Mouse (Mus musculus) liver, embryonic 13.5 days (tissue): ENCODE measurements around the gene BC035044. TPM values are rescaled to one million over a fixed set of nuclear protein-coding genes. Genes with fewer than 3 reads are reported as not detected.
A peak's percentile ranks its signal among the peaks of the same experiment; 100 is the strongest.
"Not testable (repeated sequence)": the region's sequence is repeated elsewhere in the genome, so short reads cannot be mapped to it uniquely, and the experiment has no call there.

Experiments
- ATAC-seq: fragments of 200-750 bp; cut with Nextera tagmentation; 2 replicates; pipeline ENCODE4 v1.8.0; 2017; ENCODE audit warnings: low read depth, mild to moderate bottlenecking, moderate number of reproducible peaks, moderate library complexity
- DNase-seq: peaks from one replicate; pipeline ENCODE4 v3.0.0; 2022
- H3K27ac ChIP-seq: fragments of 300-500 bp; sonication (generic); 2 replicates; pipeline ENCODE4 v1.5.1; 2015; ENCODE audit warnings: moderate library complexity, mild to moderate bottlenecking, inconsistent platforms
- H3K27me3 ChIP-seq: fragments of 300-500 bp; sonication (generic); 2 replicates; pipeline ENCODE4 v1.6.1; 2015; ENCODE audit warnings: mild to moderate bottlenecking, inconsistent platforms
- H3K36me3 ChIP-seq: fragments of 300-500 bp; sonication (generic); 2 replicates; pipeline ENCODE4 v1.6.1; 2015; ENCODE audit warnings: mild to moderate bottlenecking, inconsistent platforms
- H3K4me1 ChIP-seq: fragments of 300-500 bp; sonication (generic); replicated peaks from 2 replicates; pipeline ENCODE4 v1.6.1; 2015; ENCODE audit warnings: inconsistent platforms
- H3K4me2 ChIP-seq: fragments of 300-500 bp; sonication (generic); 2 replicates; pipeline ENCODE4 v1.6.1; 2015; ENCODE audit warnings: inconsistent platforms, mild to moderate bottlenecking, moderate library complexity
- H3K4me3 ChIP-seq: fragments of 300-500 bp; sonication (generic); replicated peaks from 2 replicates; pipeline ENCODE4 v1.5.1; 2015; ENCODE audit warnings: mild to moderate bottlenecking, inconsistent platforms
- H3K9ac ChIP-seq: fragments of 300-500 bp; sonication (generic); 2 replicates; pipeline ENCODE4 v1.6.1; 2015; ENCODE audit warnings: mild to moderate bottlenecking, inconsistent platforms
- H3K9me3 ChIP-seq: fragments of 300-500 bp; sonication (generic); replicated peaks from 2 replicates; pipeline ENCODE4 v1.6.1; 2016; ENCODE audit warnings: inconsistent platforms
- WGBS: fragments of 180-500 bp; shearing (Covaris S2); methylation state at CpG from one replicate; pipeline ENCODE4 v1.1.7; 2015; ENCODE audit not compliant: insufficient replicate concordance; 5-methylcytosine and 5-hydroxymethylcytosine counted together
- polyA plus RNA-seq: library from polyadenylated mRNA; unstranded; fragments of >200 nt; fragmentation: Nextera tagmentation; extraction: Ambion mirVana; gene quantifications from 2 replicates; pipeline ENCODE4 v1.2.1, GENCODE M21; 2015

The BC035044 gene
- polyA plus RNA-seq, 1 experiment from 2014 or later: 6.9 TPM

- H3K4me2 ChIP-seq: peak within 1 kb of the TSS; percentile 23
Observed at GRCm38 (mm10) chr6:128887091-128887790, 3.7 kb downstream of the BC035044 start, which contains the start of gene Clec2i. Clec2i (plus strand) TSS chr6:128887588.

DNA sequence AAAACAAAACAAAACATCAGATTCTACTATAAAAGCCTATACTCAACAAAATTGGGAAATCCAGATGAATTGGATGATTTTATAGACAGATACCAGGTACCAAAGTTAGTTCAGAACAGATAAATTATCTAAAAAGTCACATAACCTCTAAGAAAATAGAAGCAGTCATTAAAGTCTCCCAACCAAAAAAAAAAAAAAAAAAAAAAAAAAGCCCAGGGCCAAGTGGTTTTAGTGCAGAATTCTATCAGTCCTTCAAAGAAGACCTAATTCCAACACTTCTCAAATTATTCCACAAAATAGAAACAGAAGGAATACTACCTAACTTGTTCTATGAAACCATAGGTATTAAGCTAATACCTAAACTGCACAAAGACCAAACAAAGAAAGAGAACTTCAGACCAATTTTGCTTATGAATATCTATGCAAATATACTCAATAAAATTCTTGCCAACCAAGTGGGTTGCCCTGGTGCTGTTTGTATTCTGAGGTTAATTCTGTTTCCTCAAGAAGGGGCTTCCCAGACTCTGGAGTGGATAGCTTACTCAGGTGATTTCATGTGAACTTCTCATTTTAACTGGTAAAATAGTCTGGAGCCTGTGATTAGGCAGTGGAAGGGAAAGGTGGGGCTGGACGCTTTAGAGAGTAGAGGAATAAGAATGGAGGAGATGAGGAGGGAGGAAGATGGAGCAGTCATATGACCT is 18.9 kb downstream of the BC035044 start:
- H3K9ac ChIP-seq: no peak overlapping the region
- no peak overlapping the region for H3K4me2 ChIP-seq
- no peaks in the 10 kb centered on the region for H3K9me3 ChIP-seq
- H3K4me3 ChIP-seq: no peak overlapping the region
- ATAC-seq: no peak
- no peak overlapping the region for H3K27ac ChIP-seq
- DNase-seq: no peak
- no peaks in the 10 kb centered on the region for H3K36me3 ChIP-seq
- H3K4me1 ChIP-seq: no peaks in the 10 kb centered on the region
- WGBS: 57% methylated on average over 1 of the region's 1 CpGs
- no peaks in the 10 kb centered on the region for H3K27me3 ChIP-seq

More at GRCm38 (mm10) chr6:128887091-128887790, 3.7 kb downstream of the BC035044 start, which contains the start of gene Clec2i:
- 53% methylated on average over 6 of the region's 6 CpGs for WGBS
- not testable (repeated sequence) for DNase-seq, H3K36me3 ChIP-seq, H3K4me1 ChIP-seq, H3K9ac ChIP-seq, H3K27ac ChIP-seq, H3K9me3 ChIP-seq, ATAC-seq, H3K4me3 ChIP-seq, H3K27me3 ChIP-seq

GRCm38 (mm10) chr6:128868861-128869260 is 22.1 kb downstream of the BC035044 start:
- DNase-seq (no peak), ATAC-seq (no peak)
- H3K4me2 ChIP-seq: no peak overlapping the region
- no peak overlapping the region for H3K4me3 ChIP-seq
- H3K4me1 ChIP-seq: no peaks in the 10 kb centered on the region
- no peak overlapping the region for H3K27ac ChIP-seq
- H3K36me3 ChIP-seq: no peaks in the 10 kb centered on the region
- WGBS: 39% methylated on average over 3 of the region's 3 CpGs
- no peaks in the 10 kb centered on the region for H3K27me3 ChIP-seq
- no peaks in the 10 kb centered on the region for H3K9me3 ChIP-seq
- H3K9ac ChIP-seq: no peak overlapping the region

- 71% methylated on average over 2 of the region's 2 CpGs for WGBS
- DNase-seq: no peak
- no peak overlapping the region for H3K4me2 ChIP-seq
Observed at GRCm38 (mm10) chr6:128857976-128858375, 33.0 kb downstream of the BC035044 start.

DNA sequence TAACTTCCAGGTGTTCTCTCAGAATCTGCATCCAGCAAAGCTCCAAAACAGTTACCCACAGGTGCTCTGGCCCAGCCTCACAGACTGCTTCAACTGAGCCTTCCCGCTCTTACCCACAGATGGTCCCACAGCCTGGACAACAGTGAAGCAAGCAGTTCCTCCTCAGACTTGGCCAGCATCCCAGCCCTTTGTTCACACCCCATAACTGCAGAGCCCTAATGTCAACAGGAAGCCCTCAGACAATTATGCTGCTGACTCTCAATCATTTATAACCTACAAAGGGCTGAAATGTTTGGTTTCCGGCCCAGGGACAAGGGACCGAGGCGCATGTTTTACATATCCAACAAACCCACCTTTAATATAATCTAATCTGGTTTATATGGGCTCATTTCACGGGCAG is 34.7 kb downstream of the BC035044 start:
- Histone ChIP-seq H3K27me3 (no peaks in the 10 kb centered on the region), H3K9ac (no peak overlapping the region), H3K9me3 (no peaks in the 10 kb centered on the region), H3K4me1 (peaks cover 8% of the 10 kb centered on the region), H3K36me3 (no peaks in the 10 kb centered on the region), H3K4me2 (no peak overlapping the region), H3K27ac (no peak overlapping the region), H3K4me3 (no peak overlapping the region)
- no peak for DNase-seq
- 71% methylated on average over 5 of the region's 5 CpGs for WGBS
- ATAC-seq: peak; percentile 29; the same call in 1 of the 2 replicates

More at GRCm38 (mm10) chr6:128857976-128858375, 33.0 kb downstream of the BC035044 start:
- Histone ChIP-seq H3K4me1 (peaks cover 8% of the 10 kb centered on the region), H3K9me3 (no peaks in the 10 kb centered on the region), H3K36me3 (no peaks in the 10 kb centered on the region), H3K27ac (no peak overlapping the region), H3K4me3 (no peak overlapping the region), H3K9ac (no peak overlapping the region), H3K27me3 (no peaks in the 10 kb centered on the region)
- ATAC-seq: no peak

DNA sequence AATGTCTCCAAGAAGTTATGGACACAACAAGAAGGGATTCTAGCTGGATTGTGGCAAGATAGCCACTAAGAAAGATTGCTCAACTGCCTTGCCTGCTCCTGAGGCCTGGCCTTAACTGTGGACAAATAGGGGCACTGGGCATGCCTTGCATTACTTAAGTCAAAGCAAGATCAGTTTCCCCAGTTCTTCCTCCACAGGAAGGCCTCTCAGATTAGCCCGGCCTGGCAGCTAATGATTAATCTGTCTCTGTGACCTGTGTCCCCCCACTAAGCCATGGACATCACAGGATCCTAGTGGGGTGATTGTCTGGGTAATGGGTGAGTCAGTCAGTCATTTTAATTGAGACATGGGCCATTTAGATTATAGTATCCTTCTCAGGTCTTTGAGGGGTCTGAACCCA is 35.4 kb downstream of the BC035044 start:
- no peak overlapping the region for H3K9ac ChIP-seq
- ATAC-seq (no peak), DNase-seq (no peak)
- peaks cover 8% of the 10 kb centered on the region for H3K4me1 ChIP-seq
- H3K27me3 ChIP-seq: no peaks in the 10 kb centered on the region
- H3K4me3 ChIP-seq: no peak overlapping the region
- WGBS: 28% methylated on average over 1 of the region's 1 CpGs
- no peaks in the 10 kb centered on the region for H3K36me3 ChIP-seq
- H3K9me3 ChIP-seq: no peaks in the 10 kb centered on the region
- H3K4me2 ChIP-seq: no peak overlapping the region
- no peak overlapping the region for H3K27ac ChIP-seq

DNA sequence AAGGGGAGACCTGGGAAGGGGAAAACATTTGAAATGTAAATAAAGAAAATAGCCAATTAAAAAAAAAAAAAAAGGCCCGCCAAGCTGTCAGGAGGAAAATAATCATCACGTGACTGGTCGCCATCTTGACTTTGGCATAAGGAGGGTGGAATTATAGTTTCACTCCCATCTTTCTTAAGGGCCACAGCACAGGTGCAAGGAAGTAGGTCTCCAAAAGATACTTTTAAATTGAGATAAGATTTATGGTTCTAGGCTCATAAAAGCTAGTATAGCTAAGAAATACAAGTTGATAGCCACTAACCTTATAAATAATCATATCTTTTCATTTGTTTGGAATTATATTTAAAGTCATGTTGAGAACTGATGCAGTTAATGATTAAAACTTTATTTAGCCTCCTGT is 36.0 kb downstream of the BC035044 start:
- no peak overlapping the region for H3K27ac ChIP-seq
- 82% methylated on average over 3 of the region's 3 CpGs for WGBS
- no peak overlapping the region for H3K9ac ChIP-seq
- no peak overlapping the region for H3K4me3 ChIP-seq
- no peaks in the 10 kb centered on the region for H3K27me3 ChIP-seq
- H3K9me3 ChIP-seq: no peaks in the 10 kb centered on the region
- H3K4me1 ChIP-seq: peaks cover 13% of the 10 kb centered on the region
- DNase-seq (no peak), ATAC-seq (no peak)
- no peaks in the 10 kb centered on the region for H3K36me3 ChIP-seq
- no peak overlapping the region for H3K4me2 ChIP-seq

GRCm38 (mm10) chr6:128854024-128854820 is 36.7 kb downstream of the BC035044 start:
- ATAC-seq: peak; percentile 42; the same call in 1 of the 2 replicates

GRCm38 (mm10) chr6:128852766-128853165 is 38.2 kb downstream of the BC035044 start:
- no peaks in the 10 kb centered on the region for H3K9me3 ChIP-seq
- no peak for ATAC-seq
- H3K27ac ChIP-seq: no peak overlapping the region
- H3K9ac ChIP-seq: no peak overlapping the region
- no peak for DNase-seq
- 48% methylated on average over 3 of the region's 3 CpGs for WGBS
- H3K4me2 ChIP-seq: no peak overlapping the region
- H3K4me1 ChIP-seq: peaks cover 13% of the 10 kb centered on the region
- no peaks in the 10 kb centered on the region for H3K27me3 ChIP-seq
- no peak overlapping the region for H3K4me3 ChIP-seq
- no peaks in the 10 kb centered on the region for H3K36me3 ChIP-seq

More at GRCm38 (mm10) chr6:128854024-128854820, 36.7 kb downstream of the BC035044 start:
- Histone ChIP-seq H3K4me2 (no peak overlapping the region), H3K9me3 (no peaks in the 10 kb centered on the region), H3K27me3 (no peaks in the 10 kb centered on the region), H3K36me3 (no peaks in the 10 kb centered on the region), H3K4me1 (peaks cover 13% of the 10 kb centered on the region), H3K9ac (no peak overlapping the region), H3K4me3 (no peak overlapping the region), H3K27ac (no peak overlapping the region)
- WGBS: 49% methylated on average over 12 of the region's 12 CpGs
- no peak for DNase-seq

- Histone ChIP-seq H3K4me3 (no peak overlapping the region), H3K4me1 (peaks cover 13% of the 10 kb centered on the region), H3K36me3 (no peaks in the 10 kb centered on the region), H3K4me2 (no peak overlapping the region), H3K9ac (no peak overlapping the region), H3K9me3 (no peaks in the 10 kb centered on the region), H3K27me3 (no peaks in the 10 kb centered on the region), H3K27ac (no peak overlapping the region)
- DNase-seq (no peak), ATAC-seq (no peak)
- 45% methylated on average over 2 of the region's 2 CpGs for WGBS
Observed at GRCm38 (mm10) chr6:128851151-128851550, 39.8 kb downstream of the BC035044 start.

- no peak for DNase-seq
- 44% methylated on average over 2 of the region's 2 CpGs for WGBS
- Histone ChIP-seq H3K4me1 (peaks cover 13% of the 10 kb centered on the region), H3K36me3 (no peaks in the 10 kb centered on the region), H3K4me3 (no peak overlapping the region), H3K9me3 (no peaks in the 10 kb centered on the region), H3K9ac (no peak overlapping the region), H3K27ac (0 out of 2 replicates have a peak overlapping the region, but pooled peaks have one; percentile 13), H3K4me2 (0 out of 2 replicates have a peak overlapping the region, but pooled peaks have one; percentile 8), H3K27me3 (no peaks in the 10 kb centered on the region)
- ATAC-seq: no peak
Observed at GRCm38 (mm10) chr6:128850671-128851070, 40.3 kb downstream of the BC035044 start.
